ENCODE assay signal across 8 mouse cellular contexts in the genomic region with DNA sequence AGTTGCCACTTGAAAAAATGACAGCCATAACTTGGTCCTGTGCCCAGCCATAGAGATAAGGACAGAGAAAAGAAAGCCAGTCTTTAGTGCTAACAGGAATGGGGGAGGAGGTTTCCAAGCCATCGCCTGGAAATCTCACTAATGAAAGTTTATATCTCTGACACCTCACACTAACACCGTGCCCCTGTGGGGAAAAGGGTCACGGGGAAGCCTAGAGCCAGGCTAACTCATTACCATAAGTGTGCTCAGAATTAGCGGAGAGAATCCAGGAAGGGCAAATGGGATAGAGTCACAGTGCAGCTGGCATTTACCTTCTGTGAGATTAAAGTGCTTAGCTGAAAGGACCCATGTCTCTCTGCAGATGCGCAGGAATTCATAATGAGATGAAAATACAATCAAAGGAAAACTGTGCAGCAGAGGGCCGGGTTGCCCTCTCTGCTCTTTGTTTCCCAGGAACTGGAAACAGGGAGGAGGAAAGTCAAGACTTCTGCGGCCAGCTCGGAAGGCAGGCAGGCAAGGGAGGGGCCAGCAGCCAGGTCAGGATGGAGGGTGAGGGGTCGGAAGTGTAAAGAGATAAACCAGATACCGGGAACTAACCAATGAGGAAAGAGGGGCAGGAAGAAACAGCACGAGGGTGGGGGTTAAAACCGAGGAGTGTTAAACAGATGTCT.
DNase-seq lines count a peak whose midpoint lies in the region; ATAC-seq and TF ChIP-seq lines count a peak whose summit lies in the region.

No protein-coding gene starts in this region.

- 0 out of 2 replicates have a peak overlapping the region, but pooled peaks have one; percentile 3 for H3K4me3 ChIP-seq in kidney, postnatal 0 days (replicated peaks; ENCODE audit: low read depth, low read length)
- H3K4me3 ChIP-seq in heart, embryonic 13.5 days, result peak overlapping the region; percentile 43
- H3K4me3 ChIP-seq in limb, embryonic 15.5 days, result no peak overlapping the region
- H3K4me3 ChIP-seq in midbrain, embryonic 16.5 days (ENCODE audit: low read depth, low read length), result peak overlapping the region; percentile 23

- H3K27me3 ChIP-seq in kidney, postnatal 0 days (ENCODE audit: insufficient read depth, low read length), result no peaks in the 10 kb centered on the region
- no peaks in the 10 kb centered on the region for H3K27me3 ChIP-seq in heart, embryonic 13.5 days (replicated peaks)
- H3K27me3 ChIP-seq in limb, embryonic 15.5 days, result no peaks in the 10 kb centered on the region
- H3K27me3 ChIP-seq in midbrain, embryonic 16.5 days (ENCODE audit: control insufficient read depth, insufficient read depth, low read depth, low read length), result no peaks in the 10 kb centered on the region

- TF ChIP-seq CTCF in kidney, postnatal 0 days (IDR thresholded peaks at IDR 0.05; ENCODE audit: low read depth), result no peak

- no peaks in the 10 kb centered on the region for H3K9me3 ChIP-seq in kidney, postnatal 0 days (replicated peaks; ENCODE audit: low read length)
- H3K9me3 ChIP-seq in heart, embryonic 13.5 days, result no peaks in the 10 kb centered on the region
- no peaks in the 10 kb centered on the region for H3K9me3 ChIP-seq in limb, embryonic 15.5 days
- H3K9me3 ChIP-seq in midbrain, embryonic 16.5 days (replicated peaks; ENCODE audit: control insufficient read depth, low read length, poor library complexity, severe bottlenecking), result no peaks in the 10 kb centered on the region

- H3K36me3 ChIP-seq in kidney, postnatal 0 days (ENCODE audit: insufficient read depth, low read length), result no peaks in the 10 kb centered on the region
- H3K36me3 ChIP-seq in heart, embryonic 13.5 days, result no peaks in the 10 kb centered on the region
- no peaks in the 10 kb centered on the region for H3K36me3 ChIP-seq in limb, embryonic 15.5 days
- no peaks in the 10 kb centered on the region for H3K36me3 ChIP-seq in midbrain, embryonic 16.5 days (ENCODE audit: control insufficient read depth, insufficient read depth, low read length)

- H3K27ac ChIP-seq in kidney, postnatal 0 days, result no peak overlapping the region
- H3K27ac ChIP-seq in heart, embryonic 13.5 days (replicated peaks), result peak overlapping the region; percentile 89
- H3K27ac ChIP-seq in limb, embryonic 15.5 days, result no peak overlapping the region
- H3K27ac ChIP-seq in midbrain, embryonic 16.5 days (ENCODE audit: low read length), result peak overlapping the region; percentile 81

- 1% methylated on average over 12 of the region's 12 CpGs for WGBS in kidney, postnatal 0 days
- under 1% methylated on average over 12 of the region's 12 CpGs for WGBS in heart, embryonic 13.5 days
- 3% methylated on average over 12 of the region's 12 CpGs for WGBS in limb, embryonic 15.5 days
- 1% methylated on average over 12 of the region's 12 CpGs for WGBS in midbrain, embryonic 16.5 days

- no peak for ATAC-seq in kidney, postnatal 0 days (replicated peaks; ENCODE audit: low FRiP score, low read depth)
- peak; percentile 73 for ATAC-seq in heart, embryonic 13.5 days (ENCODE audit: extremely low read depth, insufficient number of reproducible peaks, low FRiP score, low TSS enrichment)
- no peak for ATAC-seq in limb, embryonic 15.5 days (ENCODE audit: insufficient number of reproducible peaks, low FRiP score, low TSS enrichment, low read depth)
- ATAC-seq in midbrain, embryonic 16.5 days, result peak; percentile 90

- DNase-seq in kidney, postnatal 0 days (ENCODE audit: low spot score), result peak; percentile 18
- DNase-seq in kidney, adult 8-10 months, result no peak
- DNase-seq in cerebellum, postnatal 25 days, result peak; percentile 33 to 37
- no peak for DNase-seq in T-cell, adult 2 months (ENCODE audit: low spot score)
- no peak for DNase-seq in urinary bladder, postnatal 4 days (ENCODE audit: low spot score in 2 of 2)

- no peak overlapping the region for H3K9ac ChIP-seq in kidney, postnatal 0 days (ENCODE audit: low read depth, low read length)
- H3K9ac ChIP-seq in heart, embryonic 13.5 days, result peak overlapping the region; percentile 72
- no peak overlapping the region for H3K9ac ChIP-seq in limb, embryonic 15.5 days
- H3K9ac ChIP-seq in midbrain, embryonic 16.5 days (ENCODE audit: low read depth, low read length), result peak overlapping the region; percentile 56

- H3K4me1 ChIP-seq in kidney, postnatal 0 days (replicated peaks; ENCODE audit: insufficient read depth, low read length), result peaks cover 9% of the 10 kb centered on the region; the same call in 1 of the 2 replicates
- peaks cover 46% of the 10 kb centered on the region for H3K4me1 ChIP-seq in heart, embryonic 13.5 days
- H3K4me1 ChIP-seq in limb, embryonic 15.5 days, result peaks cover 7% of the 10 kb centered on the region; the same call in 1 of the 2 replicates
- peaks cover 14% of the 10 kb centered on the region for H3K4me1 ChIP-seq in midbrain, embryonic 16.5 days (ENCODE audit: control insufficient read depth, insufficient read depth, low read length)

- H3K4me2 ChIP-seq in kidney, postnatal 0 days (ENCODE audit: low read length), result peak overlapping the region; percentile 46
- H3K4me2 ChIP-seq in heart, embryonic 13.5 days, result peak overlapping the region; percentile 73
- peak overlapping the region; percentile 28 for H3K4me2 ChIP-seq in limb, embryonic 15.5 days
- peak overlapping the region; percentile 62 for H3K4me2 ChIP-seq in midbrain, embryonic 16.5 days (ENCODE audit: low read length)

Comparison
In these comparisons a context has a peak if more than half of its experiments do, and no peak if none do; other contexts are left out.
1. DNase-seq: peak in kidney, postnatal 0 days (single experiment) and cerebellum, postnatal 25 days (2 of 2); none in kidney, adult 8-10 months (0 of 2), T-cell, adult 2 months (single experiment) and urinary bladder, postnatal 4 days (0 of 2).
2. ATAC-seq: peak in heart, embryonic 13.5 days (single experiment) and midbrain, embryonic 16.5 days (single experiment); none in kidney, postnatal 0 days (single experiment) and limb, embryonic 15.5 days (single experiment).
3. H3K27ac ChIP-seq: peak in heart, embryonic 13.5 days (single experiment) and midbrain, embryonic 16.5 days (single experiment); none in kidney, postnatal 0 days (single experiment) and limb, embryonic 15.5 days (single experiment).
4. H3K9ac ChIP-seq: peak in heart, embryonic 13.5 days (single experiment) and midbrain, embryonic 16.5 days (single experiment); none in kidney, postnatal 0 days (single experiment) and limb, embryonic 15.5 days (single experiment).
5. Peak in every context shown above with its lines, with median percentiles within 50 percentile points of each other: H3K4me2 ChIP-seq.